Comparison of ENCODE assay signal across 18 mouse cellular contexts in the genomic region with DNA sequence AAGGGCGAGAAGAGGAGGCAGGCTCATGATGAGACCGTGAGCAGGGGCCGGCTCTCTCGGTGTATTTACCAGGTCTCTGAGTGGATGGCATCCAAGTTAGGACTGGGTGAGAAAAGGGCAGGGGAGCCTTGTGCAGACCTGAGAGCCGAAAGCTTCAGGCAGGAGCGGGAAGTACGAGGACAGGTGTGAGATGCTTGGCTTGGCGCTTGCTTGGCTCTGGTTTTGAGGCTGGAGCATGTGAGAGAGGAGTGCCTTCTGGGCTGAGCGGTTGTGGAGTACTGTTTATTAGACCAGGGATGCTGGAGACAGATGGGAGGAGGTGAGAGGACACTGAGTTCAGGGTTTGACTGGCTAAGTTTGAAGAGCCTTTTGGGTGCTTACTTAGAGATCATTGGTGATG. TPM values are rescaled to one million over a fixed set of nuclear protein-coding genes. Genes with fewer than 3 reads are reported as not detected.
DNase-seq lines count a peak whose midpoint lies in the region; ATAC-seq lines count a peak whose summit lies in the region.
"Had no signal": no experiment of that assay in that cellular context is flagged by ENCODE, and none has a peak within 500 bp of the region (broad histone marks: within the 10 kb centered on the region; RNA-seq: fewer than 3 reads in every experiment).

No protein-coding gene starts in this region.

- H3K36me3 ChIP-seq in kidney, embryonic 16.5 days (ENCODE audit: insufficient read depth, low read length): no peaks in the 10 kb centered on the region
- no peaks in the 10 kb centered on the region for H3K36me3 ChIP-seq in midbrain, embryonic 12.5 days
- no peaks in the 10 kb centered on the region; the same call in 1 of the 2 replicates for H3K36me3 ChIP-seq in midbrain, embryonic 16.5 days (ENCODE audit: control insufficient read depth, insufficient read depth, low read length)
- H3K36me3 ChIP-seq: embryonic facial prominence, embryonic 12.5 days had no signal

- no peaks in the 10 kb centered on the region for H3K27me3 ChIP-seq in kidney, embryonic 16.5 days (ENCODE audit: insufficient read depth, low read length)
- no peaks in the 10 kb centered on the region for H3K27me3 ChIP-seq in midbrain, embryonic 12.5 days
- no peaks in the 10 kb centered on the region for H3K27me3 ChIP-seq in midbrain, embryonic 16.5 days (ENCODE audit: control insufficient read depth, insufficient read depth, low read depth, low read length)
- H3K27me3 ChIP-seq: CH12.LX; embryonic facial prominence, embryonic 12.5 days had no signal

- H3K4me2 ChIP-seq in kidney, embryonic 16.5 days (replicated peaks; ENCODE audit: low read depth, low read length): no peak overlapping the region
- H3K4me2 ChIP-seq in midbrain, embryonic 12.5 days (replicated peaks): no peak overlapping the region
- no peak overlapping the region for H3K4me2 ChIP-seq in midbrain, embryonic 16.5 days (ENCODE audit: low read length)
- H3K4me2 ChIP-seq: embryonic facial prominence, embryonic 12.5 days; lung, embryonic 14.5 days had no signal

- ATAC-seq in kidney, embryonic 16.5 days (ENCODE audit: low FRiP score, low TSS enrichment): peak; percentile 43; the same call in 1 of the 2 replicates
- no peak for ATAC-seq in midbrain, embryonic 12.5 days (ENCODE audit: low FRiP score, low read depth)
- no peak for ATAC-seq in midbrain, embryonic 16.5 days
- ATAC-seq in megakaryocyte, adult 5-6 weeks (ENCODE audit: poor library complexity, severe bottlenecking): peak; percentile 16

- 49% methylated on average over 9 of the region's 9 CpGs for WGBS in kidney, embryonic 16.5 days
- WGBS in midbrain, embryonic 12.5 days: 81% methylated on average over 9 of the region's 9 CpGs
- 75% methylated on average over 9 of the region's 9 CpGs for WGBS in midbrain, embryonic 16.5 days

- no peak overlapping the region for H3K4me3 ChIP-seq in kidney, embryonic 16.5 days (ENCODE audit: low read length)
- H3K4me3 ChIP-seq in midbrain, embryonic 12.5 days: no peak overlapping the region
- H3K4me3 ChIP-seq in midbrain, embryonic 16.5 days (ENCODE audit: low read depth, low read length): no peak overlapping the region
- H3K4me3 ChIP-seq: embryonic facial prominence, embryonic 12.5 days had no signal

- no peak for DNase-seq in kidney, adult 8-10 months
- DNase-seq in cerebellum, adult 9-10 months: peak; percentile 21
- no peak for DNase-seq in spleen, postnatal 36 days (ENCODE audit: low spot score in 2 of 2)
- DNase-seq: heart, postnatal 10 days; kidney, adult 11 months; lung, embryonic 14.5 days; right cerebral cortex, postnatal 14 days; thymus, adult 18-20 months had no signal

- no peak overlapping the region for H3K9ac ChIP-seq in kidney, embryonic 16.5 days (replicated peaks; ENCODE audit: low read length)
- H3K9ac ChIP-seq in midbrain, embryonic 12.5 days (replicated peaks): no peak overlapping the region
- H3K9ac ChIP-seq in midbrain, embryonic 16.5 days (ENCODE audit: low read depth, low read length): no peak overlapping the region
- H3K9ac ChIP-seq: embryonic facial prominence, embryonic 12.5 days; lung, embryonic 14.5 days had no signal

- no peak overlapping the region for H3K27ac ChIP-seq in kidney, embryonic 16.5 days (ENCODE audit: low read length)
- H3K27ac ChIP-seq in midbrain, embryonic 12.5 days (replicated peaks): 0 out of 2 replicates have a peak overlapping the region, but pooled peaks have one; percentile 25
- no peak overlapping the region for H3K27ac ChIP-seq in midbrain, embryonic 16.5 days (ENCODE audit: low read length)
- H3K27ac ChIP-seq: embryonic facial prominence, embryonic 12.5 days had no signal

- H3K9me3 ChIP-seq in kidney, embryonic 16.5 days (ENCODE audit: low read length): no peaks in the 10 kb centered on the region
- H3K9me3 ChIP-seq in midbrain, embryonic 12.5 days: no peaks in the 10 kb centered on the region
- no peaks in the 10 kb centered on the region for H3K9me3 ChIP-seq in midbrain, embryonic 16.5 days (replicated peaks; ENCODE audit: control insufficient read depth, low read length, poor library complexity, severe bottlenecking)
- H3K9me3 ChIP-seq: embryonic facial prominence, embryonic 12.5 days had no signal

- H3K4me1 ChIP-seq in kidney, embryonic 16.5 days (ENCODE audit: insufficient read depth, low read length): peaks cover 15% of the 10 kb centered on the region
- peaks cover 16% of the 10 kb centered on the region for H3K4me1 ChIP-seq in midbrain, embryonic 12.5 days
- H3K4me1 ChIP-seq in midbrain, embryonic 16.5 days (ENCODE audit: control insufficient read depth, insufficient read depth, low read length): peaks cover 11% of the 10 kb centered on the region

RNA-seq across cellular contexts. Expression of gene 4930595D18Rik, which starts 9.0 kb away (rescaled TPM):
- not detected in 2 replicates for polyA plus RNA-seq in kidney, embryonic 16.5 days (2015; fragmentation: Nextera tagmentation; extraction: Ambion mirVana)
- polyA plus RNA-seq in midbrain, embryonic 12.5 days (2016; fragmentation: Nextera tagmentation; extraction: Ambion mirVana): not detected in 2 replicates
- not detected in 2 replicates for polyA plus RNA-seq in midbrain, embryonic 16.5 days (2015; fragmentation: Nextera tagmentation; extraction: Ambion mirVana)
- not detected in 2 replicates for total RNA-seq in megakaryocyte, adult 5-6 weeks (2015)
- total RNA-seq in megakaryocyte, adult 5-6 weeks (2017): not detected in 2 replicates
- total RNA-seq: CH12.LX; heart, postnatal 10 days; layer of hippocampus, postnatal 10 days had no signal
- polyA plus RNA-seq: embryonic facial prominence, embryonic 12.5 days; frontal cortex, adult 2 months; gonadal fat pad, adult 2 months; limb, embryonic 11.5 days; lung, embryonic 14.5 days had no signal

RNA-seq across cellular contexts. Expression of gene Traf3, which starts 27.2 kb away (rescaled TPM):
- 8.9 and 10.6 TPM in 2 replicates for polyA plus RNA-seq in kidney, embryonic 16.5 days (2015; fragmentation: Nextera tagmentation; extraction: Ambion mirVana)
- polyA plus RNA-seq in midbrain, embryonic 12.5 days (2016; fragmentation: Nextera tagmentation; extraction: Ambion mirVana): 20.4 and 20.9 TPM in 2 replicates
- polyA plus RNA-seq in midbrain, embryonic 16.5 days (2015; fragmentation: Nextera tagmentation; extraction: Ambion mirVana): 17.4 and 22.3 TPM in 2 replicates
- total RNA-seq in megakaryocyte, adult 5-6 weeks (2015): 9.9 and 13.9 TPM in 2 replicates
- 18.0 and 21.2 TPM in 2 replicates for total RNA-seq in megakaryocyte, adult 5-6 weeks (2017)

Comparison
In these comparisons a context has a peak if more than half of its experiments do, and no peak if none do; other contexts are left out.
1. ATAC-seq: peak in kidney, embryonic 16.5 days (single experiment) and megakaryocyte, adult 5-6 weeks (single experiment); none in midbrain, embryonic 12.5 days (single experiment) and midbrain, embryonic 16.5 days (single experiment).